Mouse (Mus musculus): ENCODE results near the gene Gm28044. TPM values are rescaled to one million over a fixed set of nuclear protein-coding genes. Genes with fewer than 3 reads are reported as not detected.
A peak's percentile ranks its signal among the peaks of the same experiment; 100 is the strongest.
"Not testable (repeated sequence)": the region's sequence is repeated elsewhere in the genome, so short reads cannot be mapped to it uniquely, and the experiment has no call there.

The Gm28044 gene
- not detected in 2 replicates for polyA plus RNA-seq (2015; fragmentation: Nextera tagmentation; extraction: Ambion mirVana)

- Histone ChIP-seq H3K9ac (ENCODE audit: low read depth, low read length) (peak within 1 kb of the TSS; percentile 67), H3K4me2 (ENCODE audit: low read length) (peak within 1 kb of the TSS; percentile 84), H3K4me1 (ENCODE audit: control insufficient read depth, insufficient read depth, low read length) (peaks cover 11% of the 10 kb centered on the region), H3K4me3 (ENCODE audit: low read depth, low read length) (peak within 1 kb of the TSS; percentile 81), H3K27me3 (ENCODE audit: control insufficient read depth, insufficient read depth, low read depth, low read length) (no peaks in the 10 kb centered on the region), H3K36me3 (ENCODE audit: control insufficient read depth, insufficient read depth, low read length) (no peaks in the 10 kb centered on the region), H3K9me3 (replicated peaks; ENCODE audit: control insufficient read depth, low read length, poor library complexity, severe bottlenecking) (no peaks in the 10 kb centered on the region), H3K27ac (ENCODE audit: low read length) (peak within 1 kb of the TSS; percentile 47; the same call in 1 of the 2 replicates)
- 0% methylated on average over 15 of the region's 15 CpGs for WGBS
- ATAC-seq, result peak; percentile 97
These were observed at the start of gene Gm28044, which contains the start of gene Zfp953 for GRCm38 (mm10) chr13:67360131-67360744. Gene Gm28044 (minus strand): TSS chr13:67360536. Gene Zfp953 (minus strand): TSS chr13:67360605.

GRCm38 (mm10) chr13:67399183-67399903 lies 39.0 kb upstream of the Gm28044 start, which contains the start of gene Zfp429:
Gene Zfp429 (minus strand): TSS chr13:67399819.
- ATAC-seq, result peak; percentile 97
- H3K36me3 ChIP-seq (ENCODE audit: control insufficient read depth, insufficient read depth, low read length), result not testable (repeated sequence)
- WGBS, result 5% methylated on average over 14 of the region's 16 CpGs

GRCm38 (mm10) chr13:67376255-67376654 lies 15.9 kb upstream of the Gm28044 start:
- not testable (repeated sequence) for H3K4me3 ChIP-seq (ENCODE audit: low read depth, low read length); H3K4me1 ChIP-seq (ENCODE audit: control insufficient read depth, insufficient read depth, low read length); H3K4me2 ChIP-seq (ENCODE audit: low read length); H3K9me3 ChIP-seq (replicated peaks; ENCODE audit: control insufficient read depth, low read length, poor library complexity, severe bottlenecking); H3K27ac ChIP-seq (ENCODE audit: low read length); H3K36me3 ChIP-seq (ENCODE audit: control insufficient read depth, insufficient read depth, low read length); H3K9ac ChIP-seq (ENCODE audit: low read depth, low read length); ATAC-seq; H3K27me3 ChIP-seq (ENCODE audit: control insufficient read depth, insufficient read depth, low read depth, low read length)
- WGBS, result 61% methylated on average over 3 of the region's 3 CpGs

More at GRCm38 (mm10) chr13:67399183-67399903, 39.0 kb upstream of the Gm28044 start, which contains the start of gene Zfp429:
- Histone ChIP-seq H3K9ac (ENCODE audit: low read depth, low read length) (peak within 1 kb of the TSS; percentile 68), H3K4me2 (ENCODE audit: low read length) (peak within 1 kb of the TSS; percentile 48), H3K4me3 (ENCODE audit: low read depth, low read length) (peak within 1 kb of the TSS; percentile 49)
- H3K4me1 ChIP-seq (ENCODE audit: control insufficient read depth, insufficient read depth, low read length); H3K9me3 ChIP-seq (replicated peaks; ENCODE audit: control insufficient read depth, low read length, poor library complexity, severe bottlenecking); H3K27ac ChIP-seq (ENCODE audit: low read length); H3K27me3 ChIP-seq (ENCODE audit: control insufficient read depth, insufficient read depth, low read depth, low read length): not testable (repeated sequence)

GRCm38 (mm10) chr13:67375050-67375911 lies 14.9 kb upstream of the Gm28044 start, which contains the start of the genes Gm28041 and Zfp456:
Gene Gm28041 (minus strand): TSS chr13:67375733.
Gene Zfp456 (minus strand): TSS chr13:67375810.
- WGBS, result 15% methylated on average over 13 of the region's 15 CpGs
- Histone ChIP-seq H3K4me3 (ENCODE audit: low read depth, low read length) (peak within 1 kb of the TSS; percentile 42), H3K9ac (ENCODE audit: low read depth, low read length) (peak within 1 kb of the TSS; percentile 30; the same call in 1 of the 2 replicates), H3K4me2 (ENCODE audit: low read length) (peak within 1 kb of the TSS; percentile 68)
- not testable (repeated sequence) for H3K27ac ChIP-seq (ENCODE audit: low read length); H3K36me3 ChIP-seq (ENCODE audit: control insufficient read depth, insufficient read depth, low read length); H3K27me3 ChIP-seq (ENCODE audit: control insufficient read depth, insufficient read depth, low read depth, low read length); H3K9me3 ChIP-seq (replicated peaks; ENCODE audit: control insufficient read depth, low read length, poor library complexity, severe bottlenecking); H3K4me1 ChIP-seq (ENCODE audit: control insufficient read depth, insufficient read depth, low read length)
- ATAC-seq, result peak; percentile 95

- no peak overlapping the region for H3K9ac ChIP-seq (ENCODE audit: low read depth, low read length)
- no peaks in the 10 kb centered on the region for H3K27me3 ChIP-seq (ENCODE audit: control insufficient read depth, insufficient read depth, low read depth, low read length)
- ATAC-seq, result no peak
- H3K27ac ChIP-seq (ENCODE audit: low read length), result no peak overlapping the region
- no peaks in the 10 kb centered on the region for H3K9me3 ChIP-seq (replicated peaks; ENCODE audit: control insufficient read depth, low read length, poor library complexity, severe bottlenecking)
- H3K4me2 ChIP-seq (ENCODE audit: low read length), result no peak overlapping the region
- H3K4me3 ChIP-seq (ENCODE audit: low read depth, low read length), result no peak overlapping the region
- H3K36me3 ChIP-seq (ENCODE audit: control insufficient read depth, insufficient read depth, low read length), result no peaks in the 10 kb centered on the region
- H3K4me1 ChIP-seq (ENCODE audit: control insufficient read depth, insufficient read depth, low read length), result no peaks in the 10 kb centered on the region
These were observed 8.5 kb downstream of the Gm28044 start for GRCm38 (mm10) chr13:67351854-67352253.

- Histone ChIP-seq H3K4me3 (ENCODE audit: low read depth, low read length) (no peak overlapping the region), H3K36me3 (ENCODE audit: control insufficient read depth, insufficient read depth, low read length) (no peaks in the 10 kb centered on the region), H3K9ac (ENCODE audit: low read depth, low read length) (no peak overlapping the region), H3K27ac (ENCODE audit: low read length) (no peak overlapping the region), H3K4me2 (ENCODE audit: low read length) (no peak overlapping the region), H3K27me3 (ENCODE audit: control insufficient read depth, insufficient read depth, low read depth, low read length) (no peaks in the 10 kb centered on the region), H3K9me3 (replicated peaks; ENCODE audit: control insufficient read depth, low read length, poor library complexity, severe bottlenecking) (no peaks in the 10 kb centered on the region), H3K4me1 (ENCODE audit: control insufficient read depth, insufficient read depth, low read length) (no peaks in the 10 kb centered on the region)
- WGBS, result 87% methylated on average over 2 of the region's 2 CpGs
- ATAC-seq, result no peak
These were observed 16.9 kb downstream of the Gm28044 start for GRCm38 (mm10) chr13:67343422-67343821.

GRCm38 (mm10) chr13:67332877-67333276 lies 27.5 kb downstream of the Gm28044 start:
- Histone ChIP-seq H3K4me2 (ENCODE audit: low read length) (peak overlapping the region; percentile 83), H3K27me3 (ENCODE audit: control insufficient read depth, insufficient read depth, low read depth, low read length) (no peaks in the 10 kb centered on the region), H3K4me3 (ENCODE audit: low read depth, low read length) (peak overlapping the region; percentile 58), H3K36me3 (ENCODE audit: control insufficient read depth, insufficient read depth, low read length) (no peaks in the 10 kb centered on the region), H3K27ac (ENCODE audit: low read length) (no peak overlapping the region), H3K4me1 (ENCODE audit: control insufficient read depth, insufficient read depth, low read length) (peaks cover 11% of the 10 kb centered on the region), H3K9ac (ENCODE audit: low read depth, low read length) (peak overlapping the region; percentile 52), H3K9me3 (replicated peaks; ENCODE audit: control insufficient read depth, low read length, poor library complexity, severe bottlenecking) (no peaks in the 10 kb centered on the region; the same call in 1 of the 2 replicates)
- WGBS, result 81% methylated on average over 1 of the region's 1 CpGs
- ATAC-seq, result peak; percentile 57

- Histone ChIP-seq H3K9ac (ENCODE audit: low read depth, low read length) (peak within 1 kb of the TSS; percentile 70), H3K4me1 (ENCODE audit: control insufficient read depth, insufficient read depth, low read length) (peaks cover 11% of the 10 kb centered on the region), H3K9me3 (replicated peaks; ENCODE audit: control insufficient read depth, low read length, poor library complexity, severe bottlenecking) (no peaks in the 10 kb centered on the region; the same call in 1 of the 2 replicates), H3K27me3 (ENCODE audit: control insufficient read depth, insufficient read depth, low read depth, low read length) (no peaks in the 10 kb centered on the region), H3K27ac (ENCODE audit: low read length) (no peak within 1 kb of the TSS), H3K4me3 (ENCODE audit: low read depth, low read length) (peak within 1 kb of the TSS; percentile 58), H3K4me2 (ENCODE audit: low read length) (peak within 1 kb of the TSS; percentile 83), H3K36me3 (ENCODE audit: control insufficient read depth, insufficient read depth, low read length) (no peaks in the 10 kb centered on the region)
- ATAC-seq, result peak; percentile 94
- 14% methylated on average over 17 of the region's 17 CpGs for WGBS
These were observed 28.2 kb downstream of the Gm28044 start, which contains the start of gene Zfp595 for GRCm38 (mm10) chr13:67332019-67332724. Gene Zfp595 (minus strand): TSS chr13:67332570.
